Mouse (Mus musculus): Measurements from ENCODE around the gene Calcoco2.

Calcoco2 gene

GRCm38 (mm10) chr11:96080736-96081135 lies 31.0 kb downstream of the Calcoco2 start:
- DNase-seq (ENCODE audit: low spot score) = no peak

- no peak for DNase-seq (ENCODE audit: low spot score)
Observed at GRCm38 (mm10) chr11:96076221-96077105, 35.3 kb downstream of the Calcoco2 start.

GRCm38 (mm10) chr11:96075509-96076220 lies 36.1 kb downstream of the Calcoco2 start, which contains the start of gene Atp5g1:
TSS of gene Atp5g1 (minus strand) at chr11:96075670.
- DNase-seq (ENCODE audit: low spot score) = peak; percentile 85

- DNase-seq (ENCODE audit: low spot score) = no peak
Observed at GRCm38 (mm10) chr11:96075177-96075508, 36.6 kb downstream of the Calcoco2 start.

GRCm38 (mm10) chr11:96074351-96075176 lies 37.2 kb downstream of the Calcoco2 start:
- DNase-seq (ENCODE audit: low spot score) = no peak

- DNase-seq (ENCODE audit: low spot score) = no peak
Observed at GRCm38 (mm10) chr11:96073295-96073993, 38.3 kb downstream of the Calcoco2 start.

- DNase-seq (ENCODE audit: low spot score) = no peak
Observed at GRCm38 (mm10) chr11:96071013-96071412, 40.8 kb downstream of the Calcoco2 start.

GRCm38 (mm10) chr11:96070353-96070752 lies 41.4 kb downstream of the Calcoco2 start:
- no peak for DNase-seq (ENCODE audit: low spot score)

- DNase-seq (ENCODE audit: low spot score) = no peak
Observed at GRCm38 (mm10) chr11:96068231-96068630, 43.5 kb downstream of the Calcoco2 start.

GRCm38 (mm10) chr11:96065215-96065911 lies 46.4 kb downstream of the Calcoco2 start, which contains the start of gene Ube2z:
TSS of gene Ube2z (minus strand) at chr11:96065388.
- DNase-seq (ENCODE audit: low spot score) = peak; percentile 97

GRCm38 (mm10) chr11:96064521-96065214 lies 47.1 kb downstream of the Calcoco2 start:
- DNase-seq (ENCODE audit: low spot score) = no peak

- DNase-seq (ENCODE audit: low spot score) = no peak
Observed at GRCm38 (mm10) chr11:96058309-96058708, 53.5 kb downstream of the Calcoco2 start.

GRCm38 (mm10) chr11:96050854-96051253 lies 60.9 kb downstream of the Calcoco2 start:
- no peak for DNase-seq (ENCODE audit: low spot score)

GRCm38 (mm10) chr11:96049939-96050338 lies 61.8 kb downstream of the Calcoco2 start:
- no peak for DNase-seq (ENCODE audit: low spot score)

Data from urinary bladder, postnatal 25 days (tissue).